Mouse (Mus musculus): Measurements from ENCODE around the gene Rchy1.

Rchy1 gene

DNA sequence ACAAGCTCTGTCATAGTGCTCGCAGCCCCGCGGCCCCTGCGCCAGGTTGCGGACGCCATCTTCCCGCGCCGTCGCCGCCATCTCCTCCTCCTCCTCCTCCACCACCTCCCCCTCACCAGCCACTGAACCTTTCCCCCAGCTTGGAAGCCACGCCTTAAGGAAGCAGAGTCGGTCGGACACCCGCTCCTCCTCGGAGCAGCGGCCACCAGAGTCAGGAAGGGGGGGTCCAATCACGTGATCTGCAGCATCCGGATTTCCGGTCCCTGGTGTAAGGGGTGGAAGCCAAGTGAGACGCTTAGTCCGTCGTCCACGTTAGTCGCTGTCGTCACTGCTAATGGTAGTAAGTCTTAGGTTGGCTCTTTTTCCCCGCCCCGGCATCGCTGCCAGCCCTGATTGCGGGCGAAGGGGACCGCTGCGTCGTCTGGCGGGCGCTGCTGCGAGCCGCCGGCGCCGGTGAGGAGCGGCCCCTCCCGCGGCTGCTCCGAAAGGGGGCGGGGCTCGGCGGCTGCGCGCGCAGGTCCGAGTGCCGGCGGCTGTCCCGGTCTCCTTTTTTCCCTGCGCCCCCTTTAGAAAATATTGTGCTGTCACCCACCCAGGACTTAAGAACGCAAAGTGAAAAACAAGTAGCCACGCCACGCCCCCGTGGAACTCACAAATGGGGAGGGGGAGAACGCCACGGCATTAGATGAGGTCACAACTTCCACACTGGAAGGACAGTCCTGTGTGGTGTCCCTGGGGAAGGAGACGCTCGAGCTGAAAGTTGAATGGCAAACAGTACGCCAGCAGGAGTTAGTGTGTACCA lies at the start of gene Rchy1:
TSS of gene Rchy1 (minus strand) at position 430 of the 802 bp plus-strand sequence.
- DNase-seq: peak; percentile 97

DNA sequence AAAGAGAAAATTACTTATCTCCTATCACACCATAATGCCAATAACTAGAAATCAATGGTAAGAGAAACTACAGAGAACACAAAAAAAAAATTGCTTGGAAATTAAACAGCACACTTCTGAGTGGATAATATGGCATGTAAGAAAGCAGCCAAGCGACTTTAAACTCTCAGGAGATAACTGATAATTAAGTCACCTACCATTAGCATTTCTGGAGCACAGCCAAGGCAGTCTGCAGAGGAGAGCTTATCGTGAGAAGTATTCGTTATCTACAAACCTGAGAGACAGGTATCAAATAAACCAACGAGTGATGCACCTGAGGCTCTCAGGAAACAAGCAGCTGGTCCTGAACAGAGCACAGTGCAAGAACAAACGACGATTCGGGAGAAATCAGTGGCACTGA lies 48.9 kb upstream of the Rchy1 start:
- DNase-seq: no peak

DNA sequence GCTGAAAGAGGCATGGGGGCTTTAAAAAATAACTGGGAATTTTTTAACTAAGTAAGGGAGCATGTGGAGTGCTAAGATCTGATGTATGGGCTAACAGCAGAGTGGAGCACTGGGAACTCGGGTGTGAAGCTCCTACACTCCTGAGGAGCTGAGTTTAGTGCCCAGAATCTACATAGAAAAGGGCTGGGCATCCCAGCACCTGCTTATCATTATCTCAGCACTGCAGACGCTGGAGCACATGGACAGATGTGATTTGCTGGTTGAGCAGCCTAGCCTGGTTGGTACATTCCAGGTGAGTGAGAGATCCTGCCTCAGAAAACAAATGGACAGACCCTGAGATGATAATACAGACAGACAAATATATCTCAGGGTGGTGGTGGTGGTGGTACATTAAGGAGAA lies 47.0 kb upstream of the Rchy1 start:
- no peak for DNase-seq

DNA sequence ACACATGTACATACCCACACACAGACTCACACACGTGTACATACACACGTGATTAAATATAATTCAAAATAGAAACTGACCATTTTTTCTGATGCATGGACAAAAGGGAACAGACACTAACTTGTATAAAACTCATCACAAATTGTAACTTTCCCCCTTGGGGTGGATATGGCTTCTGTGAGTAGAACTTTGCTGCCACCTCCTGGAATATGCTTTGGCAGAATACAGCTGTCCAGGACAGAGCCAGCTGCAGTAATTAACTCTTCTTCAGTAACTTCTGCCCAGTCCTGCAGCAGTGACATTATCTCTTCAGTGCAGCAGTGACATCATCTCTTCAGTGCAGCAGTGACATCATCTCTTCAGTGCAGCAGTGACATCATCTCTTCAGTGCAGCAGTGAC lies 40.1 kb upstream of the Rchy1 start:
- DNase-seq: no peak

DNA sequence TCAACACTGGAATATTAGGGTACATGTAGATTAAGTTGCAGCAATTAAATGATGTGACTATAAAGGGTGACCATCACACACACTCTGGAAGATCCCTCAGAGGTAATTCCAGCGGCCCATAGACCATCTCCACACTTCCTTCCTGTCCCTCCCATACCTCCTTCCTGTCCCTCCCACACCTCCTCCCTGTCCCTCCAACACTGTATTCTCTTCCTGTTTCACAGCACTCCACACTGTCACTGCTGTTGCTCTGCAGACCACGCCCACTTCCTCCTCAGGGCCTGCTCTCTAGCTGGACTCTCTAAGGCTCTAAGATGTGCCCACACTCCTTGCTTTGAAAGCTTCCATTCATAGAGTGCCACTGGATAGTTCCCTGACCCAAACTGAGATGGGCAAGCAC lies 37.9 kb upstream of the Rchy1 start:
- peak; percentile 9 for DNase-seq

DNA sequence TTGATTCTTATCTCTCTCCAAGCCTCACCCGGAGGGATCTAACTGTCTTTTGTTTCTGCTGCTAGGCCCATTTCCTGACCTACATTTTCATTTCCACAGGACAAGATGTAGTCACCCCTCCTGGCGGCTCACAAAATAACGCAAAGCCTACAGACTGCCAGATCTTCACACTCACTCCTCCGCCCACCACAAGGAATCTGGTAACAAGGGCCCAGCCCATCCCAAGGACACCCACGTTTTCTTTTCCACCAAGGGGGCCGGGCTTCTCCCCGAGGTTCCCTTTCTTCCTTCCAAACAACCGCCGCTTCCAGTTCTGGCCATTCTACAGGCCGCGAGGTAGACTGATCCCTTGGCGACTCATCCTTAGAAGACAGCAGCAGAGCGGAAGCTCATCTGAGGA lies 31.7 kb upstream of the Rchy1 start:
- no peak for DNase-seq

DNA sequence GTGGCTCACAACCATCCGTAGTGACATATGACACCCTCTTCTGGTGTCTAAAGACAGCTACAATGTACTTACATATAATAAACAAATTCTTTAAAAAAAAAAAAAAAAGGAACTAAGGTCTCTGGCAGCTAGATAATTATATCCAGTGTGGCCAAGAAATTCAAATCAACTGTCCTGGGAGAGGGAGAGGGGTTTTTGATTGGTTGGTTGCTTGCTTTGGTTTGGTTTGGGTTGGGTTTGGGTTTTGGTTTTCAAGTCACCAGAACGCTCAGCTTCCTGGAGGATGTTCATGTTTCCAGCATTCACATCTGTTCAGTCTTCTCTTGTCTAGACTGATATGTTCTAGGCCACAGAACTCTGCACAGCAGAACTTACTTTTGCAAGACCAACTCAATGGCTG lies 30.2 kb upstream of the Rchy1 start:
- no peak for DNase-seq

DNA sequence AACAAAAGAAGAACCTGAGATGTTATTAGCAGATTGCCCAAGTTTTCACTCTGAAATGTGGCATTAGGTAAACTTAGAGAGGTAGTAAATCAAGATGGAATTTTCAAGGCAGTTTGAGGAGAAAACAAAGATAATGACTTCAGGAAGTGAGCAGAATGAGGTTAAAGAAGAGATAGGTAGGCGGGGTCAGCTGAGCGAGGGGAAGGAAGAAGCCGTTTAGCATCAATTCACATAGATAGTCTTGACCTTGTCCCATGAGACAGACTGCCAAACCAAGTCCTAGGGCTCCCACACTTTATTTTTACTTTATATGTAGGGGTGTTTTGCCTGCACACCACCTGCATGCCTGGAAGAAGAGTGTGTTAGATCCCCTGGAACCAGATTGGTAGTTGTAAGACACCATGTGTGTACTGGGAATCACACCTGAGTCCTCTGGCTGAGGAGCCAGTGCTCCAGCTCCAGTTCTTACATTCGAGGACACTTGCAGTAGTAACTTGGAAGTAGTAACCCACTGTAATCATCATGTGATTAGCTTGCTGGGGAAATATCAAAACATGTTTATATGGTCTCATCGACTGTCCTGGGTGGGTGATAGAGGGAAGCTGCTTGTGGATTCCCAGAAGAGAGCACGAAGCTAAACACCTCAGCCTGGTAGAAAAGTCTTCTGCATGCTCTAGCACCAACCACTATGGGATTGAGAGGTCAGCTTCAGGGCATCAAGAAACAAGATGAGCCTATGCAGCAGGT lies 28.5 kb upstream of the Rchy1 start:
- DNase-seq: no peak

DNA sequence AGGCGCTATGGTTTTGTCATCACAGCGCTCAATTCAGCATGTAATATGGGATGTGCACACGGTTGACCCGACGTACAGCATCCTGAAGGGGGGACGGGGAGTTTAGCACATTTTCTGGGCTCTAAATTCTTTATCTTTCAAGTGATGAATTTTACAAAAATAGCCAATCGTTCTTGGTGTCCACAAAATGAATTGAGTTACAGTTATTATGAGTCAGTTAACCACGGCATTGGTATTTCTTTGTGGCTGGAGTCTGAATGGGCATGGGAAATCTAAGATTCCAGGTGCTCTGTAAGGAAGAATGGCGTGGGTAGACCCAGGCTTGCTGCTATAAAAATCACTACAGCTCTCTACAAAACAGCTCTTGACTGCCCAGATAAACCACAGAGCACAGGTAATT lies 26.4 kb upstream of the Rchy1 start:
- DNase-seq: no peak

DNA sequence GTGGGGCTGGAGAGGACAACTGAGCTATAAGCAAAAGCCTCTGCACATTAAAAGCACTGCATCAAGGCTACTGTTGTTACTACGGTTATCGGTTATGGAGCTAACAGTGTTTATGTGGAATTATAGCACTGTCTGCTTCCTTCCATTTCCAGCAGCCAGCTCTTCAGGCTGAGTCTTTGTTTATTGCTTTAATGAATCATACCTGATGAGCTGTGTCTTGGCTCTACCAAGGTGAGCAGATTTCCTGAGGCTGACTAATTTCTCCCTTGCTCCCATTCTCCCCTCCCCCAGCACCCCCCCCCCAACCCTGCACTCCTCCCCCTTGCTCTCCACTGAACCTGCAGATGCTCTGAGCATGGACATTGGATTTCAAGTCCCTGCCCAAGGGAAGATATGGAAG lies 24.9 kb upstream of the Rchy1 start:
- DNase-seq: no peak

DNA sequence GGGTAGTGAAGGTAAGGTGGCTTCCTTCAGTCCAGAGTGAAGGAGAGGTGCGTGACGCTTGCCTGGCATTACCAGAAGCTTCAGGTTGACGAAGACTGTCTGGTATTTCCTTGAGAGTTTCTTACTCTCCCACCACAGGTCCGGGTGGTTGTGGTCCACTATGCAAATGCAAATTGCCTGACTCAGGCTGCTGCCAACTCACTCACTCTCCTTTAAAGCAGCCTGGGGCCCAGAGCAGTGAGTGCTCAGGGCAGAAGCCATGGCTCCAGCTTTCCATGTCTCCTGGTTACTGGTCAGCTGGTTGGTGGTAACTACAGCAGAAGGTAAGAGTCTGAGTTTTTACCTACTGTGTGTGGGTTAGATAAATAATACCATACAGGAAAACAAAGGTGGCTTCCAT lies 24.4 kb upstream of the Rchy1 start, which contains the start of gene Odaph:
TSS of gene Odaph (plus strand) at position 240 of the 400 bp plus-strand sequence.
- DNase-seq: no peak

DNA sequence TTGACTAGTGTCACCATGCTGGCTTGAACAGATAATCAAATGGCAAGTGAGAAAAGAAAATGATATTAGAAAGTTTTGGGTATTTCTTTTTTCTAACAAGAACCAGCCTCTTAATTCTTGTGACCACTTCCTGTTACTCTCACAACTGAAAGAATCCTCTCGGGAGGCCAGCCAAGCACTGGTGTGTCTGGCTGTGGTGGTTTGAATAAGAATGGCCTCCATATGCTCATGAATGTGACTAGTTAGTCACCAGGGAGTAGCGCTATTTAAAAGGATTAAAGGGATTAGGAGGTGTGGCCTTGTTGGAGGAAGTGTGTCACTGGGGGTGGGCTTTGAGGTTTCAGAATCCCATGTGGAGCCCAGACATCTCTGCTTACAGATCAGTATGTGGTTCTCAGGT lies 22.9 kb upstream of the Rchy1 start:
- no peak for DNase-seq

DNA sequence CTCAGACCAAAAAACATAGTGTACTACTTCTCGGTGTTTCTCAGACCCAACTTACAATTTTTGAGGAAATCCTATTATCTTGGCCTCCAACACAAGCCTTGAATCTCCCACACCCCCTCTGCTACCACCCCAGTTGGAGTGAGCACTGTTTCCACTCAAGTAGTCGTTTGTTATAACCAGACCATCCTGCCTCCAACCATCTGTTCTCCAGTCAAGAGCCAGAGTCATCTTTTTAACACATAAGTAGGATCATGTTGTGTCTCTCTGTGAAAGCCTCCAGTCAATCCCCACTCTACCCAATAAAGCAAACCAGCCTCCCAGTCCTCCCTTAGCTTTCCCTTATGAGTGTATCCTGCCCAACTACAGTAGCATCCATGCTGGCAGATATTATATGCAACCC lies 20.6 kb upstream of the Rchy1 start:
- DNase-seq: no peak

DNA sequence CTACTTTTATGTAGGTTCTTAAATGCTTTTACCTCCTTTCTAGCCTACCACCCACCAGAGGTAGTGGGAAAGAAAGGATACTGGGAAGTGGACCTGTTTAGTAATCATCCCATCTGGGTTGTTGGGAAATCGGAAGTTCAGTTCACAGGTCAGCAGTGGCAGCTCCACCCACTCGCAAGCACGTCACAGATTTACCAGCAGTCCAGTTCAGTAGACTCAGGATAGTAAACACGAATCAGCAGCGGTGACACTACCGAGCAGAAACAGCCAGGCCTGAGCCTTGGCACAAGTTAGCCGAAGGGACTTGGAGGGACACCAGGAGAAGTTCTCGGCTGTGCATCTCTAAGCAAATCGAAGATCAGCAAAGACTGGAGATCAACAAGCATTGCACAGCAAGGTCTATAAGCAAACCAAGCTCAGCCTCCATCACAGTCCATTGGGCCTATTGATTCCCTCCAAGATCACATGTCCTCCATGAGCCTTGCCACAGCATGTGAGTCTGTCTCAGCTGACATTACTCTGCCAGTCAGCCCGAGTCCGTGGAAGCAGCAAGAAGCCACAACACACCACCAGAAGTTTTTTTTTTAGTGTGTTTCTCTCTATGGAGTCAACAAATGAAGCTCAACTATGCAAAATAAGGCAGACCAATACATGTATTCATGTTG lies 18.4 kb upstream of the Rchy1 start:
- DNase-seq: no peak

DNA sequence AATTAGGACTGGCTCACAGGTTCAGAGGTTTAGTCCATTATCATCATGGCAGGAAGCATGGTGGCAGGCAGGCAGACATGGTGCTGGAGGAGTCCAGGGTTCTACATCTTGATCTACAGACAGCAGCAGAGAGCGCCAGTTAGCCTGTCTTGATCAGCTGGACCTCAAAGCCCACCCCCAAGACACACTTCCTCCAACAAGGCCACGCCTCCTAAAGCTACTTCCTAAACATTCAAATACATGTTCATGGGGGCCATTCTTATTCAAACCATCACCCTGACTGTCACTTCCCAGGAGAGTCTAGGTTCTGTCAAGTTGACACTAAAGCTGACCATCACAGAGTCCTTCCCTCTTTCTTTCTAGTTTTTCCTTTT lies 14.5 kb upstream of the Rchy1 start:
- DNase-seq: no peak

DNA sequence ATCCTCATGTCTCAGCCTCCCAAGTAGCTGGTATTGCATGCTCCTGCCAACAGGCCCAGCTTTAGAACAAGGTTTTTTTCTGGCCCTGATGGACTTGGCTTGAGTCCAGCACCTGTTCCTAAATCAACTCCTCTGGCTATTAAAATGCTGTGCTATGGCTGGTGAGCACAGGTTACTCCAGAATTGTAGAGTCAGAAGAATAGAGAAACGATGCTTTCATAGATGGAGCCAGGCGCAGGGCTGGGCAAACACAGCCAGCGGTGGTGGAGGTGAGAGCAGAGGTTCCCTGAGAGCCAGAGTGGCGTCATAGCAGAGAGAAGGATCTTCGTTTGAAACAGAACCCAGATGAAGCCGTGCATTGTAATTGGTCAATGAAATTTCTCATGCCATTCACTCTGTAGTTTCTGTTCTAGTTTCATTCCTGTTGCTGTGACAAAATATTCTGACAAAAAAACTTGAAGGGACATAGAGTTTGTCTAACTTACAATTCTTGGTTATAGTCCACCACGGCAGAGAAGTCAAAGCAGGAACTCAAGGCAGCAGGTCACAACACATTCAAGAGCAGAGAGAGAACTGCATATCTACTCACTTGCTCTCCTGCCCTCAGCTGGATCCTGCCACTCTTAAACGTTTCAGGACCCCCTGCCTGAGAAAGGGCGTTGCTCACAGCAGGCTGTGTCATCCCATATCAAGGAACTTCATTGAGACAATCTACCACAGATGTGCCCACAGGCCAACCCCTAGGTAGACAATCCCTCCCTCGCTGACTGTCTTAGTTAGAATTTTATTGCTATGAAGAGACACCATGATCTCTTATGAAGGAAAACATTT lies 13.9 kb upstream of the Rchy1 start:
- no peak for DNase-seq

DNA sequence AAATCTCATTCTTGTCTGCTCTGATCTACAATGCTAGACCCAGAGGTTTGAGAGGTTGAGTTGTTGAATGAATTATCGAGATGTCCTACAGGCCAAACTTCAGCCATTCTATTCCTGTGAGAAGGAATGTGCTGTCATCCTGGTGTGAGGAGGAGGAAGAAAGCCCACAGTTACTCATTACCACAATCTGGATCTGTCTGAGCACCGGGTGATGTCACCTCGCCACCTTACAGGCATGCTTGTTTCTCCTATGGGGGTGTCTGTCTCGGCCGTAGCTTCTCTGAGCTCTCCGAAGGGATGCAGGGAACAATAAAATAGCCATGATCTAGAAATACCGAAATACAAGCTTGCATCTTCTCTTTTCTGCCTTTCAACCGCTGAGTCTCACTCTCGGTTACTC lies 12.9 kb upstream of the Rchy1 start:
- DNase-seq: no peak

DNA sequence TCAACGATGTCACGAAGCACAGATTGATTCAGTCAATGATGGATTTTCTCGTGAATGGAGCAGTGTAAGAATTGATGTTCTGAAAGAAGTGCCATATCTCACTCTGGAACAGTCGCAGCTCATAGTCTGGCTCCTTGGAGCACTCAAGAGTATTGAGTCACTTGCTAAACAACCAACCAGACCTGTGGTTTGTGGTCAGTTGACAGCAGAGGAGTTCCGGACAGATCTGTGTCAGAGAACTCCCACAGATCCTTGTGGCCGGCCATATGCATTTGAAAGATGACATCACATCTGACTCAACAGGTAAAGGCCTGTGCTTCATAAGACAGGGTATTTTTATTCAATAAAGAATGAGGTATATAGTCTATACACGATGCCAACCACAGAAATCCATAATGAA lies 11.1 kb upstream of the Rchy1 start:
- DNase-seq: no peak

DNA sequence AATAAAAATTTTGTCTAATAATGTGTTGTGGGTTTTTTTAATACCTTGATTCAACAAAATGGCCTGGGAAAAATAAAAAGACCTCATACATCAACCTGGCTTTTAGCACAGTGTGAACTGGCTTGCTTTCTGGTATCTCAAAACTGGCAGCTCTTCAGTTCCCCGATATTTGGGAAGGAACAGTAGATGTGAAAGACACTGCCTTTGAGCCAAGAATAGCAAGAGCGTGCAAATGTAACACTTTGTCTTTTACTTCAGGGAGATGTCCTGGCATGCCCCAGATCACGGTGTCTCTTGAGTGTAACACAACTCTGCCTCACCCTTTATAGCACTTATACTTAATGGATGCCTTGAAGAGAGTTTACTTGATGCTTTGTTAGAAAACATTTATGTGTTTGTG lies 9.2 kb upstream of the Rchy1 start:
- no peak for DNase-seq

DNA sequence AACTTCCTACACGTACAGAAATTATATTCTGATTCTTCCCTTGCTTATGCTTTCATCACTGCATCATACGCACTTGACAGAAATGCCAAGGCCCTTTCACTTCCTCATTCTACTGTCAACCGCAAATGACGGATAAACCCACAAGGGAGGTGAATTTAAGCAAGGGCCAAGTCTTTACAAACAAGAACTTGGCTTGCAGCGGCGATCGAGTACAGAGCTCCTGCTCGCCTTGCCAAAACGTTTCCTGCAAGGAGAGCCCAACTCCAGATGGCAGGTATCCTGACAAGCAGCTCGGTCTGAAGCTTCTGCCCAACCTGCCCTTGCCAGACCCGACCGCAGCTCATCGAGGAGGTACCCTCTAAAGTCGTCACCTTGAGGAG lies 619 bp downstream of the Rchy1 start:
- DNase-seq: no peak

DNA sequence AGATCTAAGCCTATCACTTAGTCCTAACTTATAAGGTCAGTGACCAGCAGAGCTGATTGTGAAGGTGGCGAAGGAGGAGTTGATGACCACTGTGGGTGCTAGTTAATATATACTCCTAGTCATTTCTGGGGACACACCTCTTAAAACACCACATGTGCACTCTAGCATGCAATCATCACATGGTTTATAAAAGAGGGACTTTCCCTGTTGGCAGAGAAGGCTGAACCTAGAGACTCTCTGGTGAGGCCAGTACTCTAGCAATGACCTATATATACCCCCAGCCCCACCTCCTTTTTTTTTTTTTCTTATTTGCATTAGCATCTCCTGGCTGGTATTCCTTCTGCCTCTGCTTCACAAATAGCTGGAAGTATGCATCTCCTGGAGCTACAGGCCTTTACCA lies 1.5 kb downstream of the Rchy1 start:
- peak; percentile 50 for DNase-seq

DNA sequence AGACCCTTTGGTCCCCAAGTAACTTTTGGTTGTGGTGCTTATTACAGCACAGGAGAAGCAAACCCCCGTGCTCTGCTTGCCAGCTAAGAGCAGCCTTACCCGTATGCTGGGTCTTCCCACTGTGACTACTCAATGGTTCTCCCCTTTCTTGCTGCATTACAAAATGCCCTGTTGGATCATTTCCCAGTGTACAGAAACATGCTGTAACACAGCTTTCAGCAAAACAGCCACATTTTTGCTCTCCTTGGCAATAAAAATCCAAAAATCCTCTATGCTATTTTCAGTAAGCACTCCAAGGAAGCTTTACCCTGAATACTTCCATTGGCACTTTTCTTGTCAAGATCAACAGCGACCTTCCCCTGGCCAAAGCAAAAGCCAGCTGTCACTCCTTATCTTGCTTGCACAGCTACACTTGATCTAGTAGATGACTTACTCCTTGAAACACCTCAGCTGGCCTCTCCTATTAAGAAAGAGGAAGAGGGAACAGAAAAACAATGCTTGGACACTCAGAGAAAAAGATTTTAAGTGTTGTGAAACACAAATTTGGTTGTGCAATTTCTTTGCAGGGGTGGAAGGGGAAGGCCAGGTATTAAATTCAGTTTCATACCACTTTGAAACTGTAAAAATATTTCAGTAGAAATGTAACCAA lies 2.1 kb downstream of the Rchy1 start:
- DNase-seq: no peak

DNA sequence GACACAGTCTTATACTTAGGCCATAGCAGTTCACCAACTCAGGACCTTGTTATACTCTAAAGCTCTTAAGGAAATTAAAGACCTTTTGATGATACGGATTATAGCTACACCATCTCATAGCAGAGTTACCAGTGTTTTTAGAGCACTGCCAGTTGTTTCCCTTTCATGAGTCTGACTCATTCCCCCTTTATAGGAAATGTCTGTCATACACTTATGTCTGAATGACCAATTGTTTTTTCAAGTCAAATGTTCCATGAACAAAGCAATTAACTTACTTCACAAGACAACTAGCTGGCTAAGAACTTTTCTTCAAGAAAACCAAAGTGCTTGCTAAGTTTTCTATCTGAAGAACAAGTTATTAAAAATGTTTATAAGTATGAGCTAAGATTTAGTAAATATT lies 2.9 kb downstream of the Rchy1 start:
- DNase-seq: no peak
